Mouse (Mus musculus) neutrophil, adult 59 days (primary cell): ENCODE results near the gene Vmn1r82. TPM values are rescaled to one million over a fixed set of nuclear protein-coding genes. Genes with fewer than 3 reads are reported as not detected.

ENCODE experiments used
- total RNA-seq, 2 experiments: library from RNA; stranded (reverse); gene quantifications; 1 replicate in 1 of 2; 2 replicates in 1 of 2; pipeline ENCODE4 v1.2.4; 2023

Gene Vmn1r82
- total RNA-seq = not detected

GRCm38 (mm10) chr7:12300130-12300529, at the start of gene Vmn1r82:
Gene Vmn1r82, plus strand, starts transcription at chr7:12300430.

GRCm38 (mm10) chr7:12268169-12268568, 32.1 kb upstream of the Vmn1r82 start, which contains the start of gene Vmn1r81:
Gene Vmn1r81, minus strand, starts transcription at chr7:12268269.

GRCm38 (mm10) chr7:12329381-12329780, 29.2 kb downstream of the Vmn1r82 start, which contains the start of gene Vmn1r83:
Gene Vmn1r83, minus strand, starts transcription at chr7:12329481.

Other genes starting within 250 kb of the Vmn1r82 start
- not detected for gene Vmn1r78, start 150.2 kb upstream of the Vmn1r82 start, total RNA-seq
- gene Vmn1r79, start 129.2 kb upstream of the Vmn1r82 start, total RNA-seq = not detected
- gene Vmn1r80, start 111.1 kb upstream of the Vmn1r82 start, total RNA-seq = not detected
- gene Vmn1r81, start 32.2 kb upstream of the Vmn1r82 start, total RNA-seq = under 1 TPM in 1 of 2 experiments, not detected in 1; 0.02 TPM
- under 1 TPM; 0.24 to 0.26 TPM for gene Vmn1r83, start 29.1 kb downstream of the Vmn1r82 start, total RNA-seq
- gene Vmn1r84, start 68.8 kb downstream of the Vmn1r82 start, total RNA-seq = not detected
- gene Zfp551, start 122.3 kb downstream of the Vmn1r82 start, total RNA-seq = under 1 TPM in 1 of 2 experiments, not detected in 1; 0.60 TPM
- 1 to 10 TPM; 2.1 to 2.8 TPM for gene Zfp606, start 177.9 kb downstream of the Vmn1r82 start, total RNA-seq
- not detected for gene 2900092C05Rik, start 212.1 kb downstream of the Vmn1r82 start, total RNA-seq